Mouse (Mus musculus): ENCODE data around the gene Rtbdn. TPM values are rescaled to one million over a fixed set of nuclear protein-coding genes. Genes with fewer than 3 reads are reported as not detected.

Gene Rtbdn
- polyA plus RNA-seq, 2 experiments = not detected

DNA sequence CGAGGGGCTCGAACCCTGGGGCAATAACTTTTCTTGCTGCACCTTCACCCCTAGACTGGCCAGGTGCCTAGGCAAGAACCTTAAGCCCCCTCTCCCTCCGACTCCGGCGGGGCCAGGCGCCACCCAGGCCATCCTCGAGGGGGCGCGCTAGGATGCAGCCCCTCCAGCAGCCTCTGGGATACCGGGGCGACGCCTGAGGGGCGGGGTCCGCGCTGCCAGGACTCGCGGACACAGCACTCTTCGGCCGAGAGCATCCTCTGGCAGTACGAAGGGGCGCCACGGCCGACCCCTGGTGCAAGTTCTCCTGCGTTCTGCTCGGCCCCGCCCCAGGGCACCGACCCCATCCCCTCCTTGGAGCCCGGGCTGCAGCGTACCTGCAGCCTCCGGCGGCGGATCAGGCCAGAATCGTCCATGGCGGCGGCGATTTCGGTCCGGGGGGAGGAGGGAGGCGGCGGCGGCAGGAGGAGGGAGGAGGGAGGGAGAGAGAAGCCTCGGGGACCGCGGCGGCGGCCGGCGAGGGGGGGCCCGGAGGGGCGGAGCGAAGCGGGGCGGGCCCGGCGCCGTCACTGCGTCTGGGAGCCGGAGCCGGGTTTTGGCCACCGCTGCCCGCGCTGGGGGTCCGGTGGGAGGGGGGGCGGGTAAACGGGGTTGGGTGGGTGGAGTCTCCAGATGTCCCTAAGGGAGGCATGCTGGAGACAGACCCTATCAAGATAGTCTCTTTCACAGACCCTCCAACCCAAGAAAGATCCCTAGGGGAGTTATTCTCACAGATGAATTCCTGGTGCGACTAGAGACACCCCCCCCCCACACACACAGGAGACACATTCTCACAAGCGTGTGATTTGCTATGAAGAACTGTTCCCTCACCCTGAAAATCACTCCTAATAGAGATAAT is 911 bp upstream of the Rtbdn start:
- Histone ChIP-seq H3K36me3 (ENCODE audit: control insufficient read depth, insufficient read depth, low read length) (no peaks in the 10 kb centered on the region), H3K4me1 (ENCODE audit: control insufficient read depth, insufficient read depth, low read length) (peaks cover 6% of the 10 kb centered on the region; the same call in 1 of the 2 replicates), H3K27ac (replicated peaks; ENCODE audit: low read depth, low read length) (no peak overlapping the region), H3K9me3 (ENCODE audit: control insufficient read depth, low read length) (no peaks in the 10 kb centered on the region), H3K4me3 (replicated peaks; ENCODE audit: low read length) (peak overlapping the region; percentile 38), H3K9ac (ENCODE audit: low read depth, low read length, severe bottlenecking) (0 out of 2 replicates have a peak overlapping the region, but pooled peaks have one; percentile 21), H3K27me3 (ENCODE audit: control insufficient read depth, insufficient read depth, low read length) (peaks cover 51% of the 10 kb centered on the region), H3K4me2 (replicated peaks; ENCODE audit: low read depth, low read length, severe bottlenecking) (peak overlapping the region; percentile 69)
- TF ChIP-seq POLR2A (IDR thresholded peaks at IDR 0.05; ENCODE audit: borderline replicate concordance, extremely low read depth, insufficient read depth, insufficient read length) = no peak
- under 1% methylated on average over 38 of the region's 67 CpGs for WGBS
- DNase-seq (ENCODE audit: low spot score) = no peak
- no peak for ATAC-seq (ENCODE audit: low FRiP score, low read depth)

DNA sequence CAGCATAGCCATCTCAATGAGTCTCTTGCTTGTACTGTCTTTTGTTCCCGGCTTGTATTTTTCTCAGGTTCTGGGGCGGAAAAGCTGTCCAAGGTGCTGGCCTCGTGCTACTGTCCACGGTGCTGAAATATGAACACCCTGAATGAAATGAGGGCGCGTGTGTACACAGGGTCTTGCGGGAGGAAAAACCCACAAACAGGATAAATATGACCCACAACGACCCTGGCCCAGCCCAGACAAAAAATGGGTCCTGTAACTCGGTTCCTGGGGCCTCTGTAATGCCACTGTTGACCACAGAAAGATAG is 402 bp downstream of the Rtbdn start:
- ATAC-seq (ENCODE audit: low FRiP score, low read depth) (no peak), DNase-seq (ENCODE audit: low spot score) (peak; percentile 43)
- Histone ChIP-seq H3K4me3 (replicated peaks; ENCODE audit: low read length) (no peak overlapping the region), H3K9ac (ENCODE audit: low read depth, low read length, severe bottlenecking) (no peak overlapping the region), H3K4me1 (ENCODE audit: control insufficient read depth, insufficient read depth, low read length) (peaks cover 6% of the 10 kb centered on the region; the same call in 1 of the 2 replicates), H3K27ac (replicated peaks; ENCODE audit: low read depth, low read length) (no peak overlapping the region), H3K4me2 (replicated peaks; ENCODE audit: low read depth, low read length, severe bottlenecking) (no peak overlapping the region), H3K27me3 (ENCODE audit: control insufficient read depth, insufficient read depth, low read length) (peaks cover 51% of the 10 kb centered on the region), H3K36me3 (ENCODE audit: control insufficient read depth, insufficient read depth, low read length) (no peaks in the 10 kb centered on the region), H3K9me3 (ENCODE audit: control insufficient read depth, low read length) (no peaks in the 10 kb centered on the region)
- WGBS = 17% methylated on average over 9 of the region's 9 CpGs
- TF ChIP-seq POLR2A (IDR thresholded peaks at IDR 0.05; ENCODE audit: borderline replicate concordance, extremely low read depth, insufficient read depth, insufficient read length) = no peak

DNA sequence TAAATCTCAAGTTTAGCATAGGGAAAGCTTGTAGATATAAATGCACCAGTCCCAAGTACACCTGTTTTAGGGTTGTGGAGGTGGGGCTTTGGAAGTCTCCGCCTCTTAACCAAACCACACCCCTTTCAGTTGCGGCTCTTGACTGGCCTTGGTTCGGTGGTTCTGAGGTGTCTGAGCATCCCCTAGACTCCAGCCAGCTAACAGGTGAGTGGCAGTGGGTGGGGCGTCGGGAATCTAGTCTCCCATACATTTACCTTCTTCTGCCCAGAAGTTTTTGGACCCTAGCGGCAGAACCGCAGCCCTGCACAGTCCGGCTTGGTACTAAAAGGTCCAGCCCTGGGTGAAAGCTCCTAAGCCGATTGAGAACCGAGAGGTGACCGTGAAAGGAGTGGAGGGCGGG is 3.0 kb downstream of the Rtbdn start:
- no peak overlapping the region for H3K9ac ChIP-seq (ENCODE audit: low read depth, low read length, severe bottlenecking)
- ATAC-seq (ENCODE audit: low FRiP score, low read depth) (no peak), DNase-seq (ENCODE audit: low spot score) (no peak)
- no peak overlapping the region for H3K4me3 ChIP-seq (replicated peaks; ENCODE audit: low read length)
- no peaks in the 10 kb centered on the region for H3K9me3 ChIP-seq (ENCODE audit: control insufficient read depth, low read length)
- TF ChIP-seq POLR2A (IDR thresholded peaks at IDR 0.05; ENCODE audit: borderline replicate concordance, extremely low read depth, insufficient read depth, insufficient read length) = no peak
- H3K36me3 ChIP-seq (ENCODE audit: control insufficient read depth, insufficient read depth, low read length) = no peaks in the 10 kb centered on the region
- H3K4me1 ChIP-seq (ENCODE audit: control insufficient read depth, insufficient read depth, low read length) = peaks cover 6% of the 10 kb centered on the region; the same call in 1 of the 2 replicates
- 18% methylated on average over 12 of the region's 12 CpGs for WGBS
- H3K27ac ChIP-seq (replicated peaks; ENCODE audit: low read depth, low read length) = no peak overlapping the region
- H3K4me2 ChIP-seq (replicated peaks; ENCODE audit: low read depth, low read length, severe bottlenecking) = no peak overlapping the region
- H3K27me3 ChIP-seq (ENCODE audit: control insufficient read depth, insufficient read depth, low read length) = peaks cover 37% of the 10 kb centered on the region

DNA sequence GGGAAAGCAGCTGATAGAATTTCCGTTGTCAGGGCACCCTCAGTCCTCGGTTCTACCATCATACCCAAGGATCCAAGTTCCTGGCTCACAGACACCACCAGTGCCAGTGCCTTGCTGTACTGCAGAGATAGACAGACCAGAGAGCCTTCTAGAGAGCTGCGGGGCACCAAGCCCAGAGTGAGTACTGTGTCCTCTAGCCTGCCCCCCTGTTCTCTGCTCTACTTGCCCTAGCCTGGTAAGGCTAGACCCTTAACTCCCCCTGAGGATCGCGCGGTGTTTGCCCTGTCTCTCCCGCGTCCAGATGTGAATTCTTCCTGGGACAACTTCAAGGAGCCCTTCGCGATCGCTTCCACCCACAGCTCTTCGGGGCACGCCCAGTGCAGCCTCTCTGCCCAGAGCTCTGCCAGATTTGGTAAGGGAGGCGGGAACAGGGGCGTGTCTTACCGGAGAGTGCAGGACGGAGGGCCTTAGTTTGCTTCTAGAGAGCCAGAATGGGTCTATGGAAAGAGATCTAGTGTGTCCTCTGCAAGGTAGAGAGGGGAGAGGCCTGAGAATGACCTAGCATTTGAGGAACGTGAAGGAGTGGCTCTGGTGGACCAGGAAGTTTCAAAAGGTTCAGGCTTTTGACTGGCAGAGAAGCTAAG is 5.9 kb downstream of the Rtbdn start:
- Histone ChIP-seq H3K36me3 (ENCODE audit: control insufficient read depth, insufficient read depth, low read length) (peaks cover 3% of the 10 kb centered on the region; the same call in 1 of the 2 replicates), H3K27me3 (ENCODE audit: control insufficient read depth, insufficient read depth, low read length) (peaks cover 13% of the 10 kb centered on the region; the same call in 1 of the 2 replicates), H3K4me3 (replicated peaks; ENCODE audit: low read length) (no peak overlapping the region), H3K4me1 (ENCODE audit: control insufficient read depth, insufficient read depth, low read length) (no peaks in the 10 kb centered on the region), H3K9ac (ENCODE audit: low read depth, low read length, severe bottlenecking) (no peak overlapping the region), H3K9me3 (ENCODE audit: control insufficient read depth, low read length) (no peaks in the 10 kb centered on the region), H3K4me2 (replicated peaks; ENCODE audit: low read depth, low read length, severe bottlenecking) (no peak overlapping the region), H3K27ac (replicated peaks; ENCODE audit: low read depth, low read length) (no peak overlapping the region)
- ATAC-seq (ENCODE audit: low FRiP score, low read depth) (no peak), DNase-seq (ENCODE audit: low spot score) (no peak)
- WGBS = 10% methylated on average over 18 of the region's 18 CpGs
- TF ChIP-seq POLR2A (IDR thresholded peaks at IDR 0.05; ENCODE audit: borderline replicate concordance, extremely low read depth, insufficient read depth, insufficient read length) = no peak

DNA sequence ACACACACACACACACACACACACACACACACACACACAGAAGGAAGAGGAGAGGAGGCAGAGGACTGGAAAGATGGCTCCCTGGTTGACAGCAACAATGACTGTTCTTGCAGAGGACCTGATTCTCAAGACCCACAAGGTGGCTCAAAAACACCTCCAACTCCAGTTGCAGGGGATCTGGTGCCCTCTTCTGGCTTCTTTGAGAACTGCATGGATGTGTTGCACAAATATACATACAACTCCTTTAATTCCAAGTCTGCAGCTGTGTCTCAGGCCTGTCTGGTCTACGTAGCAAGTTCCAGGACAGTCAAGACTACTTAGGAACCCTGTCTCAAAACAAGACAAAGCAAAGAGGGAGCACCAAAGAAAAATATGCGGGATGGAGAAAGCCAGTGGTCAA is 10.0 kb downstream of the Rtbdn start:
- ATAC-seq (ENCODE audit: low FRiP score, low read depth) = no peak
- Histone ChIP-seq H3K4me2 (replicated peaks; ENCODE audit: low read depth, low read length, severe bottlenecking) (no peak overlapping the region), H3K9ac (ENCODE audit: low read depth, low read length, severe bottlenecking) (no peak overlapping the region), H3K36me3 (ENCODE audit: control insufficient read depth, insufficient read depth, low read length) (peaks cover 17% of the 10 kb centered on the region), H3K4me1 (ENCODE audit: control insufficient read depth, insufficient read depth, low read length) (no peaks in the 10 kb centered on the region), H3K9me3 (ENCODE audit: control insufficient read depth, low read length) (no peaks in the 10 kb centered on the region), H3K27me3 (ENCODE audit: control insufficient read depth, insufficient read depth, low read length) (peaks cover 3% of the 10 kb centered on the region; the same call in 1 of the 2 replicates), H3K27ac (replicated peaks; ENCODE audit: low read depth, low read length) (no peak overlapping the region), H3K4me3 (replicated peaks; ENCODE audit: low read length) (no peak overlapping the region)
- WGBS = 54% methylated on average over 2 of the region's 2 CpGs
- no peak for TF ChIP-seq POLR2A (IDR thresholded peaks at IDR 0.05; ENCODE audit: borderline replicate concordance, extremely low read depth, insufficient read depth, insufficient read length)
- DNase-seq (ENCODE audit: low spot score) = peak; percentile 43

All from limb, embryonic 14.5 days (tissue).